Mouse (Mus musculus): ENCODE results near the gene Rock2. TPM values are rescaled to one million over a fixed set of nuclear protein-coding genes. Genes with fewer than 3 reads are reported as not detected.

Rock2 gene
- polyA plus RNA-seq, 1 experiment from 2014 or later: 4.3 TPM

DNA sequence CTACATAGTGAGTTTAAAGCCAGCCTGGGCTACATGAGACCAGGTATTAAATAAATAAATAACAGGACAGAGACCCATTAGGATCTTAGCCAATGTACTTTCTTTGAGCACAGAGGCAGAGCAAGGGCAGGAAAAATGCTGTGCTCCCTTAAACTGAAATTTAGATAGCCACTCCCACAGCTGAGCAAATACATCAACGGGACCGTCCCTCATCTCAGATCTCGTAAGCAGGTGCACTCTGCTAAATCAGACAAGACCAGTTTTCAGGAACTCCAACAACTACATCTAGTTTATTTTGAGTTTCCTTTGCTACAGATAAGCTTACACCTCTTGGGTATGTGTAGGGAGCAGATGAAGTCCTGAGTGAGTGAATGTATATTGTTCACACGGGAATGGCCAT, 36.6 kb upstream of the Rock2 start:
- Histone ChIP-seq H3K27me3 (ENCODE audit: control insufficient read depth, insufficient read depth, low read depth, low read length) (no peaks in the 10 kb centered on the region), H3K4me1 (ENCODE audit: control insufficient read depth, low read depth, low read length) (no peaks in the 10 kb centered on the region; the same call in 1 of the 2 replicates), H3K27ac (ENCODE audit: low read length) (no peak overlapping the region), H3K4me2 (ENCODE audit: low read depth, low read length) (no peak overlapping the region), H3K9me3 (replicated peaks; ENCODE audit: control insufficient read depth, low read length) (no peaks in the 10 kb centered on the region), H3K36me3 (ENCODE audit: control insufficient read depth, insufficient read depth) (no peaks in the 10 kb centered on the region), H3K4me3 (ENCODE audit: low read depth, low read length) (no peak overlapping the region), H3K9ac (ENCODE audit: low read depth, low read length) (no peak overlapping the region)
- 48% methylated on average over 4 of the region's 4 CpGs for WGBS (ENCODE audit: insufficient replicate concordance)
- no peak for ATAC-seq (ENCODE audit: low read depth)

- Histone ChIP-seq H3K4me3 (ENCODE audit: low read depth, low read length) (no peak overlapping the region), H3K4me1 (ENCODE audit: control insufficient read depth, low read depth, low read length) (no peaks in the 10 kb centered on the region; the same call in 1 of the 2 replicates), H3K9ac (ENCODE audit: low read depth, low read length) (no peak overlapping the region), H3K4me2 (ENCODE audit: low read depth, low read length) (no peak overlapping the region), H3K36me3 (ENCODE audit: control insufficient read depth, insufficient read depth) (no peaks in the 10 kb centered on the region), H3K9me3 (replicated peaks; ENCODE audit: control insufficient read depth, low read length) (no peaks in the 10 kb centered on the region), H3K27ac (ENCODE audit: low read length) (no peak overlapping the region), H3K27me3 (ENCODE audit: control insufficient read depth, insufficient read depth, low read depth, low read length) (no peaks in the 10 kb centered on the region)
- no peak for ATAC-seq (ENCODE audit: low read depth)
- 52% methylated on average over 2 of the region's 2 CpGs for whole genome bisulfite sequencing (ENCODE audit: insufficient replicate concordance)
Observed at GRCm38 (mm10) chr12:16859781-16860180, 34.9 kb upstream of the Rock2 start.

- no peak overlapping the region for H3K4me3 ChIP-seq (ENCODE audit: low read depth, low read length)
- H3K27ac ChIP-seq (ENCODE audit: low read length): no peak overlapping the region
- no peaks in the 10 kb centered on the region for H3K27me3 ChIP-seq (ENCODE audit: control insufficient read depth, insufficient read depth, low read depth, low read length)
- no peaks in the 10 kb centered on the region; the same call in none of the 2 replicates for H3K4me1 ChIP-seq (ENCODE audit: control insufficient read depth, low read depth, low read length)
- H3K9ac ChIP-seq (ENCODE audit: low read depth, low read length): no peak overlapping the region
- H3K9me3 ChIP-seq (replicated peaks; ENCODE audit: control insufficient read depth, low read length): no peaks in the 10 kb centered on the region
- H3K4me2 ChIP-seq (ENCODE audit: low read depth, low read length): no peak overlapping the region
- WGBS (ENCODE audit: insufficient replicate concordance): 40% methylated on average over 1 of the region's 1 CpGs
- no peak for ATAC-seq (ENCODE audit: low read depth)
- H3K36me3 ChIP-seq (ENCODE audit: control insufficient read depth, insufficient read depth): no peaks in the 10 kb centered on the region
Observed at GRCm38 (mm10) chr12:16860533-16860932, 34.2 kb upstream of the Rock2 start.

DNA sequence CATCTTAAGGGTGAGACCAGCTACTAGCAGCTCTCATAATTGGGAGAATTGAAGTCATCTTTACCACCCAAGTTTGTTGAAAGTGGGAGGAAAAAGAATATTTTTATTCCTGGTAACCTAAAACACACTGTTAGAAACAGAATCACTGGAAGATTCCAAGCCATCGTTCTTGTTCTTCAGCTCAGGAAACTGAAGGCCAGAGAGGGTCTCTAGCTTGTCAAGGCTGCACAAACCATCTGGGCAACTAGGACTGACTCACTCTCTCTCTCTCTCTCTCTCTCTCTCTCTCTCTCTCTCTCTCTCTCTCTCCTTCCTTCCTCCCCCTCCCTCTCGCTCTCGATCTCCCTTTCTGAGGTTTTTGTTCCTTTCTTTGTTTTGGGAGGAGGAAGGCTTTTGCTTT, 33.7 kb upstream of the Rock2 start:
- H3K4me1 ChIP-seq (ENCODE audit: control insufficient read depth, low read depth, low read length): no peaks in the 10 kb centered on the region; the same call in none of the 2 replicates
- no peak overlapping the region for H3K9ac ChIP-seq (ENCODE audit: low read depth, low read length)
- no peaks in the 10 kb centered on the region for H3K9me3 ChIP-seq (replicated peaks; ENCODE audit: control insufficient read depth, low read length)
- H3K4me3 ChIP-seq (ENCODE audit: low read depth, low read length): no peak overlapping the region
- ATAC-seq (ENCODE audit: low read depth): no peak
- H3K27me3 ChIP-seq (ENCODE audit: control insufficient read depth, insufficient read depth, low read depth, low read length): no peaks in the 10 kb centered on the region
- H3K4me2 ChIP-seq (ENCODE audit: low read depth, low read length): no peak overlapping the region
- WGBS (ENCODE audit: insufficient replicate concordance): 25% methylated on average over 3 of the region's 3 CpGs
- no peak overlapping the region for H3K27ac ChIP-seq (ENCODE audit: low read length)
- H3K36me3 ChIP-seq (ENCODE audit: control insufficient read depth, insufficient read depth): no peaks in the 10 kb centered on the region

DNA sequence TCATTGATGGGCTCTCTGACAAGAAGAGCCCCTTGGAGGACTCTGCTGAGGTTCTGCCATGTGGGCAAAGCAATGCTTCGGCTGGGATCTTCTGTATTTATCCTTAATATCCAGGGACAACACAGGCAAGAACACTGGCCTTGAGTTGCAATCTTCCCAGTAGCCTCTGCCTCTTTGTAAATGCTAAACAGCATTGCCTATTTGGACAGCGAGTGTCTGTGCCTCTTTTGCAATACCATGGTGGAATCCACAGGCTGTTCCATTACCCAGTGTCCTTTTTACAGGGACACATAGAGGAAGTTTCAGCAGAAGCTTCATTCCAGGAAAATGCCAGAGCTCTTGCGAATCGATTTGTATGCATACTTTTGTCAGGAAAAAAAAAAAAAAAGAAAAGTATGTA, 30.2 kb upstream of the Rock2 start:
- H3K27ac ChIP-seq (ENCODE audit: low read length): no peak overlapping the region
- H3K4me2 ChIP-seq (ENCODE audit: low read depth, low read length): no peak overlapping the region
- no peaks in the 10 kb centered on the region for H3K9me3 ChIP-seq (replicated peaks; ENCODE audit: control insufficient read depth, low read length)
- peaks cover 2% of the 10 kb centered on the region for H3K4me1 ChIP-seq (ENCODE audit: control insufficient read depth, low read depth, low read length)
- no peak overlapping the region for H3K9ac ChIP-seq (ENCODE audit: low read depth, low read length)
- ATAC-seq (ENCODE audit: low read depth): peak; percentile 61; the same call in 1 of the 2 replicates
- no peak overlapping the region for H3K4me3 ChIP-seq (ENCODE audit: low read depth, low read length)
- H3K27me3 ChIP-seq (ENCODE audit: control insufficient read depth, insufficient read depth, low read depth, low read length): no peaks in the 10 kb centered on the region
- no peaks in the 10 kb centered on the region for H3K36me3 ChIP-seq (ENCODE audit: control insufficient read depth, insufficient read depth)
- WGBS (ENCODE audit: insufficient replicate concordance): 66% methylated on average over 4 of the region's 4 CpGs

- Histone ChIP-seq H3K36me3 (ENCODE audit: control insufficient read depth, insufficient read depth) (no peaks in the 10 kb centered on the region), H3K4me3 (ENCODE audit: low read depth, low read length) (no peak overlapping the region), H3K4me2 (ENCODE audit: low read depth, low read length) (no peak overlapping the region), H3K27ac (ENCODE audit: low read length) (no peak overlapping the region), H3K4me1 (ENCODE audit: control insufficient read depth, low read depth, low read length) (peaks cover 8% of the 10 kb centered on the region), H3K27me3 (ENCODE audit: control insufficient read depth, insufficient read depth, low read depth, low read length) (no peaks in the 10 kb centered on the region), H3K9ac (ENCODE audit: low read depth, low read length) (no peak overlapping the region), H3K9me3 (replicated peaks; ENCODE audit: control insufficient read depth, low read length) (no peaks in the 10 kb centered on the region)
- peak; percentile 49; the same call in 1 of the 2 replicates for ATAC-seq (ENCODE audit: low read depth)
- WGBS (ENCODE audit: insufficient replicate concordance): 19% methylated on average over 3 of the region's 3 CpGs
Observed at GRCm38 (mm10) chr12:16865871-16866270, 28.8 kb upstream of the Rock2 start.

DNA sequence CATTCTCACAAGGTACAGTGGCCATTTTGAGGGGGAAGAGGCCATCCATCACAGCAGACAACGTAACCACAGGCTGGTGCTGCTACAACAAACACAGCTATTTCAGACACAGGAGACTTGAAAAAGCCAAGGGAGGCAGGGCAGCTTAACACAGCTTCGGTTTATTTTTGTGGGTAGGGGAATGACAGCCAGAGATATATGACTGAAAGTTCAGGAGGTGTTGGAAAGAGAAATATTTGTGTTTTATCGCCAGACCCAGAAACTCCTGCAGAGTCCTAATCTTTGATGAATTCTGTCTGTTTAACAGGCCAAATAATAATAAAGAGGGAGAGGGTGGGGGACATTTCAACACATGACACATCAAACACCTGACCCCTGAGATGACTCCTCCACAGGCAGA, 28.2 kb upstream of the Rock2 start:
- 17% methylated on average over 3 of the region's 3 CpGs for WGBS (ENCODE audit: insufficient replicate concordance)
- Histone ChIP-seq H3K27me3 (ENCODE audit: control insufficient read depth, insufficient read depth, low read depth, low read length) (no peaks in the 10 kb centered on the region), H3K4me2 (ENCODE audit: low read depth, low read length) (no peak overlapping the region), H3K4me1 (ENCODE audit: control insufficient read depth, low read depth, low read length) (peaks cover 8% of the 10 kb centered on the region), H3K36me3 (ENCODE audit: control insufficient read depth, insufficient read depth) (no peaks in the 10 kb centered on the region), H3K9ac (ENCODE audit: low read depth, low read length) (no peak overlapping the region), H3K27ac (ENCODE audit: low read length) (no peak overlapping the region), H3K4me3 (ENCODE audit: low read depth, low read length) (no peak overlapping the region), H3K9me3 (replicated peaks; ENCODE audit: control insufficient read depth, low read length) (no peaks in the 10 kb centered on the region)
- ATAC-seq (ENCODE audit: low read depth): no peak

DNA sequence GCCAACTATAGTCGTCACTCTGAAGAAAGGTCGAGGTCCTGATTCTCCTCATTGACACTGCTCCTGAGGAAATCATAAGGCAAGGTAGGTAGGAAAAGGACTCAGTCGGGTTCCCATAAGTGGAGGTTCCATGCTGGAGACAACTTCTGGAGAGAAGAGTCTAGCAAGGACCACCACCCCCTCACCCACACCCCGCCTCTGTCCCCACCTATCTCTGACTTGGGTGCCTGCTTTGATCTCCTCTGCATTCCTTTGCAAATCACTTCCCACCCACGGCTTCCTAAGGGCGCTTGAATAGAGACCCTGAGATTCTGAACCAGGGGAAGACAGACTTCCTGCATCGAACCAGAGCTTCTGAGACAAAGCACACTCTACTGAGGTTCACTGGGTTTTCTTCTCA, 27.4 kb upstream of the Rock2 start:
- WGBS (ENCODE audit: insufficient replicate concordance): 56% methylated on average over 7 of the region's 7 CpGs
- no peak for ATAC-seq (ENCODE audit: low read depth)
- no peak overlapping the region for H3K27ac ChIP-seq (ENCODE audit: low read length)

DNA sequence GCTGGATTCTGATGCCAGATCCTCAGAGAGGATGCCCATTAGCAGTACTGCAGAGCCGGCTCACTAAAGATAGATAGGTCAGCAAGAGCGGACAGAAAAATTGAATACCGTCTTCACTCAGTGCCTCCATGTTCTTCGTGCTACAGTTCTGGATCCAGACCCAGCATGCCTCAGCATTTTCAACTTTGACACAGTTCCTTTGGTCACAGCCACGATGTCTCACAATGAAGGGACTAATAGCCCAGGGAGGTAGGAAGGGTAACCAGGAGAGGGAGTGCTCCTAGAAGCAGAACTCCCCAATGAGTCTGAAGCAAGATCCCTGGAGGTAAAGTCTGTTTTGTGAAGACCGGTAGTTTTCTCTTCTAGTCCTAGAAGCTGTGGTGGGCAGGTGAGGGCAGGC, 26.1 kb upstream of the Rock2 start:
- Histone ChIP-seq H3K27me3 (ENCODE audit: control insufficient read depth, insufficient read depth, low read depth, low read length) (no peaks in the 10 kb centered on the region), H3K9ac (ENCODE audit: low read depth, low read length) (no peak overlapping the region), H3K36me3 (ENCODE audit: control insufficient read depth, insufficient read depth) (no peaks in the 10 kb centered on the region), H3K4me2 (ENCODE audit: low read depth, low read length) (no peak overlapping the region), H3K9me3 (replicated peaks; ENCODE audit: control insufficient read depth, low read length) (no peaks in the 10 kb centered on the region), H3K4me3 (ENCODE audit: low read depth, low read length) (no peak overlapping the region), H3K4me1 (ENCODE audit: control insufficient read depth, low read depth, low read length) (peaks cover 8% of the 10 kb centered on the region), H3K27ac (ENCODE audit: low read length) (no peak overlapping the region)
- 64% methylated on average over 6 of the region's 6 CpGs for WGBS (ENCODE audit: insufficient replicate concordance)
- ATAC-seq (ENCODE audit: low read depth): no peak

More for the DNA sequence above, 27.4 kb upstream of the Rock2 start:
- no peak overlapping the region for H3K9ac ChIP-seq (ENCODE audit: low read depth, low read length)
- H3K4me2 ChIP-seq (ENCODE audit: low read depth, low read length): no peak overlapping the region
- H3K4me1 ChIP-seq (ENCODE audit: control insufficient read depth, low read depth, low read length): peaks cover 8% of the 10 kb centered on the region
- no peak overlapping the region for H3K4me3 ChIP-seq (ENCODE audit: low read depth, low read length)
- H3K36me3 ChIP-seq (ENCODE audit: control insufficient read depth, insufficient read depth): no peaks in the 10 kb centered on the region
- no peaks in the 10 kb centered on the region for H3K27me3 ChIP-seq (ENCODE audit: control insufficient read depth, insufficient read depth, low read depth, low read length)
- no peaks in the 10 kb centered on the region for H3K9me3 ChIP-seq (replicated peaks; ENCODE audit: control insufficient read depth, low read length)

Data from liver, embryonic 16.5 days (tissue).